Mouse (Mus musculus) kidney, embryonic 16.5 days (tissue): ENCODE results near the gene Zscan2. TPM values are rescaled to one million over a fixed set of nuclear protein-coding genes. Genes with fewer than 3 reads are reported as not detected.

Experiments
- ATAC-seq: fragments of 200-750 bp; cut with Nextera tagmentation; 2 replicates; pipeline ENCODE4 v1.8.0; 2017; ENCODE audit warnings: moderate TSS enrichment; ENCODE audit not compliant: low FRiP score, low TSS enrichment
- H3K27ac ChIP-seq: fragments of 300-500 bp; sonication (generic); 2 replicates; pipeline ENCODE4 v1.5.1; 2014; ENCODE audit warnings: low read length
- H3K27me3 ChIP-seq: fragments of 300-500 bp; sonication (generic); 2 replicates; pipeline ENCODE4 v1.6.1; 2014; ENCODE audit warnings: low read length, control low read depth, mixed read lengths; ENCODE audit not compliant: insufficient read depth
- H3K36me3 ChIP-seq: fragments of 300-500 bp; sonication (generic); 2 replicates; pipeline ENCODE4 v1.6.1; 2014; ENCODE audit warnings: low read length, control low read depth, mixed read lengths; ENCODE audit not compliant: insufficient read depth
- H3K4me1 ChIP-seq: fragments of 300-500 bp; sonication (generic); 2 replicates; pipeline ENCODE4 v1.6.1; 2014; ENCODE audit warnings: low read length, control low read depth, mixed read lengths; ENCODE audit not compliant: insufficient read depth
- H3K4me2 ChIP-seq: fragments of 300-500 bp; sonication (generic); replicated peaks from 2 replicates; pipeline ENCODE4 v1.6.1; 2014; ENCODE audit warnings: low read depth, low read length
- H3K4me3 ChIP-seq: fragments of 300-500 bp; sonication (generic); 2 replicates; pipeline ENCODE4 v1.5.1; 2014; ENCODE audit warnings: mild to moderate bottlenecking, low read length
- H3K9ac ChIP-seq: fragments of 300-500 bp; sonication (generic); replicated peaks from 2 replicates; pipeline ENCODE4 v1.6.1; 2014; ENCODE audit warnings: low read length
- H3K9me3 ChIP-seq: fragments of 300-500 bp; sonication (generic); 2 replicates; pipeline ENCODE4 v1.6.1; 2016; ENCODE audit warnings: low read length, control low read depth
- WGBS: fragments of 180-500 bp; shearing (Covaris S2); extraction: QIAGEN DNeasy Blood & Tissue Kit; methylation state at CpG from one replicate; pipeline ENCODE4 v1.1.7; 2014; 5-methylcytosine and 5-hydroxymethylcytosine counted together
- polyA plus RNA-seq: library from polyadenylated mRNA; unstranded; fragments of >200 nt; fragmentation: Nextera tagmentation; extraction: Ambion mirVana; gene quantifications from 2 replicates; pipeline ENCODE4 v1.2.1, GENCODE M21; 2015

The Zscan2 gene
- polyA plus RNA-seq, 1 experiment from 2014 or later, result 3.0 TPM

- H3K27ac ChIP-seq, result no peak overlapping the region
- no peak overlapping the region for H3K4me2 ChIP-seq
- no peak overlapping the region for H3K9ac ChIP-seq
- no peaks in the 10 kb centered on the region for H3K9me3 ChIP-seq
- peaks cover 30% of the 10 kb centered on the region for H3K4me1 ChIP-seq
- H3K4me3 ChIP-seq, result no peak overlapping the region
- no peaks in the 10 kb centered on the region for H3K27me3 ChIP-seq
- ATAC-seq, result no peak
- H3K36me3 ChIP-seq, result peaks cover 64% of the 10 kb centered on the region
- 93% methylated on average over 2 of the region's 2 CpGs for WGBS
These were observed 8.0 kb downstream of the Zscan2 start for GRCm38 (mm10) chr7:80868686-80869085.

- no peak overlapping the region for H3K4me2 ChIP-seq
- ATAC-seq, result no peak
- WGBS, result 90% methylated on average over 5 of the region's 5 CpGs
- H3K9me3 ChIP-seq, result no peaks in the 10 kb centered on the region
- no peak overlapping the region for H3K4me3 ChIP-seq
- no peak overlapping the region for H3K27ac ChIP-seq
- no peaks in the 10 kb centered on the region for H3K27me3 ChIP-seq
- peaks cover 71% of the 10 kb centered on the region for H3K36me3 ChIP-seq
- H3K4me1 ChIP-seq, result no peaks in the 10 kb centered on the region
- H3K9ac ChIP-seq, result no peak overlapping the region
These were observed 12.3 kb downstream of the Zscan2 start for GRCm38 (mm10) chr7:80873038-80873437.

DNA sequence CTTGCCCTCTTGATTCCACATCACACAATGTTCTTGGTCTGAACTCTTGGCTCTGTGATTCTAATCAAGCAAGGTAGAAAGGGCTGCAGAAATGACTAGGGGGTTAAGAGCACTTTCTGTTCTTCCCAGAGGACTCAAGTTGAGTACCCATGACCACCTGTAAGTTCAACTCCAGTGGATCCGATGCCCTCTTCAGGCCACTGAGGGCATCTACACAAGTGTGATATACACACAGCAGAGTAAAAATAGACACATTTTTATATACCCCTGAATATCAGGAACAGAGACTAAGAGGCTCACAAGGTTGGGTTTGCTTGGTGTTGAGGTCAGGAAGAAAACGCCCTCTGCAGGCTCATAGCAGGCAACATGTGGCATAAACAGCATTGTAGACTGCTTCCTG is 12.9 kb downstream of the Zscan2 start:
- peaks cover 68% of the 10 kb centered on the region for H3K36me3 ChIP-seq

DNA sequence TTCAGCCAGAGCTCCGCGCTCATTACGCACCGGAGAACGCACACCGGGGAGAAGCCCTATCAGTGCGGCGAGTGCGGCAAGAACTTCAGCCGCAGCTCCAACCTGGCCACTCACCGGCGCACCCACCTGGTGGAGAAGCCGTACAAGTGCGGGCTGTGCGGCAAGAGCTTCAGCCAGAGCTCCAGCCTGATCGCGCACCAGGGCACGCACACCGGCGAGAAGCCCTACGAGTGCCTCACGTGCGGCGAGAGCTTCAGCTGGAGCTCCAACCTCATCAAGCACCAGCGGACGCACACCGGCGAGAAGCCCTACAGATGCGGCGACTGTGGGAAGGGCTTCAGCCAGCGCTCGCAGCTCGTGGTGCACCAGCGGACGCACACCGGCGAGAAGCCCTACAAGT is 15.0 kb downstream of the Zscan2 start:
- no peak for ATAC-seq

More for the DNA sequence above, 12.9 kb downstream of the Zscan2 start:
- Histone ChIP-seq H3K27ac (no peak overlapping the region), H3K27me3 (no peaks in the 10 kb centered on the region), H3K9me3 (no peaks in the 10 kb centered on the region), H3K4me1 (no peaks in the 10 kb centered on the region), H3K4me2 (no peak overlapping the region), H3K9ac (no peak overlapping the region), H3K4me3 (no peak overlapping the region)
- ATAC-seq, result no peak
- WGBS, result 97% methylated on average over 2 of the region's 2 CpGs

DNA sequence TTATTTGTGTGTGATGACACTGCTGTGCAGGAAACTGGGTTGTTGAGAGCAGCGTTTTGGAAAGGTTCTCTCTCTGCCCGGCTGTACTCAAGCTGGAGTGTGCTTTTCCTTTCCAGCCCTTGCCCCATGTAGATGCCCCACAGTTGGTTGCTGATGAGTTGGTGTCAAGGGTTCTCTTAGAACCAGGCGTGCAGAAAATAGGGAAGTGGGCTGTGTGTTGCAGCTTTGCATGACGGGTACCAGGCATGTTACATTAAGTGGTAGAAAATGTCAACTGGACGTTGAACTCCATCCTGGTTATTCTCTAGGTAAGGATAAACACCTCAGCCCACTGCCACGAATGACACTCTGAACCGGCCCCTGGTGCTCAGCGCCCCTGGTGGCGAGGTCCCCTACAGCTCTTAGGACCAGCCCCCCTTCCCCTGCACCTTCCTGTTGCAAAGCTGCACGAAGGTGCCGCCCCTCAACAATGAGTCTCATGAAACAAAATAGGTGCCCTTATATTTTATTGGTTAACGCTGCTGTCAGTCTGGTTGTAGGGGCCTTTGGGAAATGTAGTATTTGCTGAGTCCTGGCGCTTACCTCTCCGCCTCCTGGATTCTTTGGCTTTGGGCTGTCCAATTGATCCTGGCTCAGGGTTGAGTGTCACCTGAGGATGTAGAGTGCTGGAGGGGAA is 22.2 kb downstream of the Zscan2 start:
- ATAC-seq, result peak; percentile 91
- peaks cover 3% of the 10 kb centered on the region for H3K36me3 ChIP-seq
- 24% methylated on average over 14 of the region's 14 CpGs for WGBS
- no peaks in the 10 kb centered on the region for H3K4me1 ChIP-seq
- H3K27me3 ChIP-seq, result no peaks in the 10 kb centered on the region
- H3K4me3 ChIP-seq, result peak overlapping the region; percentile 22
- H3K27ac ChIP-seq, result no peak overlapping the region
- H3K9ac ChIP-seq, result no peak overlapping the region
- H3K9me3 ChIP-seq, result no peaks in the 10 kb centered on the region
- peak overlapping the region; percentile 48 for H3K4me2 ChIP-seq

More for the DNA sequence above, 15.0 kb downstream of the Zscan2 start:
- H3K27ac ChIP-seq, result no peak overlapping the region
- no peaks in the 10 kb centered on the region for H3K4me1 ChIP-seq
- WGBS, result 56% methylated on average over 37 of the region's 37 CpGs
- H3K36me3 ChIP-seq, result peaks cover 56% of the 10 kb centered on the region
- H3K27me3 ChIP-seq, result no peaks in the 10 kb centered on the region
- no peaks in the 10 kb centered on the region for H3K9me3 ChIP-seq
- H3K9ac ChIP-seq, result no peak overlapping the region
- H3K4me2 ChIP-seq, result no peak overlapping the region
- H3K4me3 ChIP-seq, result no peak overlapping the region

DNA sequence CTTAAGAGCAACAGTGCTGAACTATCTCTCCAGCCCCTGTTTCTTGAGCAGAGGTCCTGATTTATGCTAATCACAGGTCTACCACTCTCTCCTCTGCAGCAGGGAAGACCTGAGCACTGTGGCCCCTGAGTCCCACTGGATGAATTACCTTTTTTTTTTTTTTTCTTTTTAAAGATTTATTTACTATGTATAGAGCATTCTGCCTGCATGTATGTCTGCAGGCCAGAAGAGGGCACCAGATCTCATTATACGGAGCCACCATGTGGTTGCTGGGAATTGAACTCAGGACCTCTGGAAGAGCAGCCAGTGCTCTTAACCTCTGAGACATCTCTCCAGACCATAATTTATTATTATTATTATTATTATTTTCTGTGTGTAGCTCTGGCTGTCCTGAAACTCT is 24.9 kb downstream of the Zscan2 start:
- no peaks in the 10 kb centered on the region for H3K36me3 ChIP-seq
- no peak for ATAC-seq
- no peak overlapping the region for H3K4me3 ChIP-seq
- H3K27ac ChIP-seq, result no peak overlapping the region
- H3K9ac ChIP-seq, result no peak overlapping the region
- H3K27me3 ChIP-seq, result no peaks in the 10 kb centered on the region
- no peaks in the 10 kb centered on the region for H3K9me3 ChIP-seq
- H3K4me1 ChIP-seq, result peaks cover 8% of the 10 kb centered on the region; the same call in 1 of the 2 replicates
- 13% methylated on average over 1 of the region's 1 CpGs for WGBS
- no peak overlapping the region for H3K4me2 ChIP-seq

GRCm38 (mm10) chr7:80888595-80888994 is 27.9 kb downstream of the Zscan2 start:
- H3K9ac ChIP-seq, result no peak overlapping the region
- H3K4me1 ChIP-seq, result peaks cover 8% of the 10 kb centered on the region; the same call in 1 of the 2 replicates
- H3K9me3 ChIP-seq, result no peaks in the 10 kb centered on the region
- no peak overlapping the region for H3K4me3 ChIP-seq
- no peak overlapping the region for H3K4me2 ChIP-seq
- ATAC-seq, result peak; percentile 25
- H3K27me3 ChIP-seq, result no peaks in the 10 kb centered on the region
- H3K27ac ChIP-seq, result no peak overlapping the region
- 76% methylated on average over 7 of the region's 7 CpGs for WGBS
- peaks cover 23% of the 10 kb centered on the region for H3K36me3 ChIP-seq

- Histone ChIP-seq H3K36me3 (peaks cover 28% of the 10 kb centered on the region), H3K4me1 (peaks cover 8% of the 10 kb centered on the region; the same call in 1 of the 2 replicates), H3K9me3 (no peaks in the 10 kb centered on the region), H3K4me2 (no peak overlapping the region), H3K9ac (no peak overlapping the region; the same call in 1 of the 2 replicates), H3K4me3 (no peak overlapping the region), H3K27me3 (no peaks in the 10 kb centered on the region), H3K27ac (peak overlapping the region; percentile 69)
- peak; percentile 84 for ATAC-seq
- WGBS, result 48% methylated on average over 9 of the region's 9 CpGs
These were observed 28.3 kb downstream of the Zscan2 start for GRCm38 (mm10) chr7:80889021-80889511.

DNA sequence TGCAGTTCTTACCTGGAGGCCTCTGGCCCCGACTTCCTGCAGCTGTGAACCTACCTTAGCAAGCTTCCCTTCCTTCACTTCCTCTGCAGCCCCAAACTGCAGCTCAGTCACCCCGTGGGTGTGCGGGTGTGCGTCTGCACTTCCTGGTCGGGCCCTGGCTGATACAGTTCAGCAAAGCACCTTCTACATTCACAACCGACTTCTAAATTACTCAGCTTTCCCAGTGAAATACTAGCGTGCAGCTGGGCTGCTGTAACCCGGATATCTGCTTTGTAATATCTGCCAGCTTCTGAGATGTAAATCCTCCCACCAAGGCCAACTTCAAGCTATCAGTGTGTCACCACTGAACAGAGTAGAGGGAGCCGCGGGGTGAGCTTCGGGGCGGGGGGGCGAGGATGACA is 29.1 kb downstream of the Zscan2 start:
- WGBS, result 68% methylated on average over 13 of the region's 13 CpGs
- ATAC-seq, result no peak
- no peaks in the 10 kb centered on the region for H3K27me3 ChIP-seq
- H3K36me3 ChIP-seq, result peaks cover 28% of the 10 kb centered on the region
- no peak overlapping the region for H3K4me3 ChIP-seq
- H3K4me2 ChIP-seq, result no peak overlapping the region
- peaks cover 8% of the 10 kb centered on the region; the same call in 1 of the 2 replicates for H3K4me1 ChIP-seq
- H3K9ac ChIP-seq, result no peak overlapping the region; the same call in 1 of the 2 replicates
- no peaks in the 10 kb centered on the region for H3K9me3 ChIP-seq
- H3K27ac ChIP-seq, result peak overlapping the region; percentile 69

DNA sequence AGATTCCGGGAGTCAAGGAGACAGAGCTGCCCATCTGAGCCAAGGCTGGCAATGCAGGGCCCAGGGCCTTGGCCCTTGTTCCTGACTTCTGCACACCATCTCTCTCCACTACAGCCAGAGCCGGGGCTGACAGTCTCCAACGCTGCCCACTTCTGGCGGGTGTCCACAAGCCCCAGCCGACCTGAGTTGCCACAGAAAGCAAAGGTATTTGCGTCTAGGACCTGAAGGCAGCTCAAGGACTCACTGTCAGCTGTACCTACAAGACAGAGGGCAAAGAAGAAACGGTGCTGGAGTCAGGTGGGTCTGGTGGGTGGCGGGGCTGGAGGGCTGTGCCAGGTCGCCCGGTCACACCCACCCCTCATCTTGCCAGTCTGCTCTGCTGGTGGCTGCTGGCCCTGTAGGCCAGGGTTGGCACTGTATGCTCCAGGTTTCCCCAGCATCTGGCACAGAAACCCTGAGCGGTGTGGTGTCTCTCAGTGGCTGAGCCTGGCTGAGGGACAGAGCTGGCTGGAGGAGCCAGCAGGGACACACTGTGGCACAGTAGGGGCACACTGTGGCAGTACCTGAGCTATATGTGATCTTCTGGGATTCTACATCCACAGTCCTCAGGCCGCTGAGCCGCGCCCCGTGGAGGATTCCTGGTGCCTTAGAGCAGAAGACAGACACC is 32.5 kb downstream of the Zscan2 start:
- ATAC-seq, result no peak
- 89% methylated on average over 15 of the region's 15 CpGs for WGBS
- no peaks in the 10 kb centered on the region for H3K9me3 ChIP-seq
- H3K36me3 ChIP-seq, result peaks cover 43% of the 10 kb centered on the region
- no peak overlapping the region for H3K27ac ChIP-seq
- H3K9ac ChIP-seq, result no peak overlapping the region
- H3K4me1 ChIP-seq, result peaks cover 8% of the 10 kb centered on the region; the same call in 1 of the 2 replicates
- no peak overlapping the region for H3K4me2 ChIP-seq
- H3K27me3 ChIP-seq, result no peaks in the 10 kb centered on the region
- no peak overlapping the region for H3K4me3 ChIP-seq
